Comparison of ENCODE assay signal across 8 mouse cellular contexts in genomic region chr11:118428944-118429709, GRCm38 (mm10). TPM values are rescaled to one million over a fixed set of nuclear protein-coding genes. Genes with fewer than 3 reads are reported as not detected.
DNase-seq lines count a peak whose midpoint lies in the region; ATAC-seq and TF ChIP-seq lines count a peak whose summit lies in the region.

No protein-coding gene starts in this region.

- no peaks in the 10 kb centered on the region for H3K9me3 ChIP-seq in kidney, embryonic 14.5 days (ENCODE audit: control insufficient read depth, low read length)
- no peaks in the 10 kb centered on the region for H3K9me3 ChIP-seq in forebrain, embryonic 16.5 days (ENCODE audit: control insufficient read depth, low read length)
- H3K9me3 ChIP-seq in kidney, postnatal 0 days (replicated peaks; ENCODE audit: low read length), result no peaks in the 10 kb centered on the region
- H3K9me3 ChIP-seq in neural tube, embryonic 12.5 days, result no peaks in the 10 kb centered on the region

- no peaks in the 10 kb centered on the region for H3K27me3 ChIP-seq in kidney, embryonic 14.5 days (ENCODE audit: control insufficient read depth, insufficient read depth, low read length)
- H3K27me3 ChIP-seq in forebrain, embryonic 16.5 days (replicated peaks; ENCODE audit: control insufficient read depth, insufficient read depth, low read length), result no peaks in the 10 kb centered on the region
- H3K27me3 ChIP-seq in kidney, postnatal 0 days (ENCODE audit: insufficient read depth, low read length), result no peaks in the 10 kb centered on the region
- H3K27me3 ChIP-seq in neural tube, embryonic 12.5 days (replicated peaks), result 0 out of 2 replicates have a peak, but pooled peaks cover 5% of the 10 kb centered on the region

- peak overlapping the region; percentile 46 for H3K4me2 ChIP-seq in kidney, embryonic 14.5 days (replicated peaks; ENCODE audit: low read depth, low read length)
- peak overlapping the region; percentile 25 for H3K4me2 ChIP-seq in forebrain, embryonic 16.5 days (ENCODE audit: low read length)
- peak overlapping the region; percentile 56 for H3K4me2 ChIP-seq in kidney, postnatal 0 days (ENCODE audit: low read length)
- peak overlapping the region; percentile 46 for H3K4me2 ChIP-seq in neural tube, embryonic 12.5 days (replicated peaks)

- DNase-seq in kidney, adult 11 months, result no peak
- no peak for DNase-seq in kidney, postnatal 0 days (ENCODE audit: low spot score)
- DNase-seq in cerebellum, postnatal 4 days (ENCODE audit: low spot score in 2 of 2), result no peak
- DNase-seq in frontal cortex, adult 2 months (ENCODE audit: extremely low spot score in 1 of 2, low spot score in 1 of 2), result no peak

- peaks cover 42% of the 10 kb centered on the region for H3K4me1 ChIP-seq in kidney, embryonic 14.5 days (ENCODE audit: control insufficient read depth, insufficient read depth, low read length)
- H3K4me1 ChIP-seq in forebrain, embryonic 16.5 days (replicated peaks; ENCODE audit: control insufficient read depth, insufficient read depth, low read length), result peaks cover 38% of the 10 kb centered on the region
- H3K4me1 ChIP-seq in kidney, postnatal 0 days (replicated peaks; ENCODE audit: insufficient read depth, low read length), result peaks cover 16% of the 10 kb centered on the region; the same call in 1 of the 2 replicates
- H3K4me1 ChIP-seq in neural tube, embryonic 12.5 days, result peaks cover 25% of the 10 kb centered on the region

- no peak for TF ChIP-seq CTCF in kidney, postnatal 0 days (IDR thresholded peaks at IDR 0.05; ENCODE audit: low read depth)

- ATAC-seq in kidney, embryonic 14.5 days (ENCODE audit: low FRiP score, low TSS enrichment), result no peak
- ATAC-seq in forebrain, embryonic 16.5 days, result no peak
- ATAC-seq in kidney, postnatal 0 days (replicated peaks; ENCODE audit: low FRiP score, low read depth), result no peak
- no peak for ATAC-seq in neural tube, embryonic 12.5 days (ENCODE audit: low FRiP score, low read depth)
- no peak for ATAC-seq in CD4-positive, CD25-positive, alpha-beta regulatory T cell, adult 4 months

- H3K27ac ChIP-seq in kidney, embryonic 14.5 days (ENCODE audit: low read depth, low read length), result no peak overlapping the region
- H3K27ac ChIP-seq in forebrain, embryonic 16.5 days (ENCODE audit: low read length), result no peak overlapping the region
- H3K27ac ChIP-seq in kidney, postnatal 0 days, result peak overlapping the region; percentile 64
- H3K27ac ChIP-seq in neural tube, embryonic 12.5 days, result no peak overlapping the region

- H3K9ac ChIP-seq in kidney, embryonic 14.5 days (ENCODE audit: low read depth, low read length), result 0 out of 2 replicates have a peak overlapping the region, but pooled peaks have one; percentile 5
- H3K9ac ChIP-seq in forebrain, embryonic 16.5 days (replicated peaks; ENCODE audit: low read depth, low read length), result no peak overlapping the region
- H3K9ac ChIP-seq in kidney, postnatal 0 days (ENCODE audit: low read depth, low read length), result 0 out of 2 replicates have a peak overlapping the region, but pooled peaks have one; percentile 50
- H3K9ac ChIP-seq in neural tube, embryonic 12.5 days, result no peak overlapping the region

- WGBS in kidney, embryonic 14.5 days, result 37% methylated on average over 8 of the region's 8 CpGs
- 65% methylated on average over 8 of the region's 8 CpGs for WGBS in forebrain, embryonic 16.5 days
- 30% methylated on average over 8 of the region's 8 CpGs for WGBS in kidney, postnatal 0 days
- 68% methylated on average over 8 of the region's 8 CpGs for WGBS in neural tube, embryonic 12.5 days

- H3K36me3 ChIP-seq in kidney, embryonic 14.5 days (ENCODE audit: control insufficient read depth, insufficient read depth, low read length), result no peaks in the 10 kb centered on the region
- no peaks in the 10 kb centered on the region for H3K36me3 ChIP-seq in forebrain, embryonic 16.5 days (ENCODE audit: control insufficient read depth, insufficient read depth)
- no peaks in the 10 kb centered on the region for H3K36me3 ChIP-seq in kidney, postnatal 0 days (ENCODE audit: insufficient read depth, low read length)
- H3K36me3 ChIP-seq in neural tube, embryonic 12.5 days, result no peaks in the 10 kb centered on the region

- H3K4me3 ChIP-seq in kidney, embryonic 14.5 days (ENCODE audit: low read length), result peak overlapping the region; percentile 15; the same call in 1 of the 2 replicates
- no peak overlapping the region; the same call in 1 of the 2 replicates for H3K4me3 ChIP-seq in forebrain, embryonic 16.5 days (replicated peaks; ENCODE audit: low read length)
- H3K4me3 ChIP-seq in kidney, postnatal 0 days (replicated peaks; ENCODE audit: low read depth, low read length), result peak overlapping the region; percentile 26
- no peak overlapping the region for H3K4me3 ChIP-seq in neural tube, embryonic 12.5 days

RNA-seq across cellular contexts. Expression of gene C1qtnf1, which starts 1.1 kb away (rescaled TPM):
- polyA plus RNA-seq in kidney, embryonic 14.5 days (2014; fragmentation: Nextera tagmentation; extraction: Ambion mirVana), result 2.8 and 4.0 TPM in 2 replicates
- 3.2 and 3.3 TPM in 2 replicates for polyA plus RNA-seq in forebrain, embryonic 16.5 days (2015; fragmentation: Nextera tagmentation; extraction: Ambion mirVana)
- polyA plus RNA-seq in kidney, postnatal 0 days (2015; fragmentation: Nextera tagmentation; extraction: Ambion mirVana), result 13.0 and 15.0 TPM in 2 replicates
- 2.5 and 3.1 TPM in 2 replicates for polyA plus RNA-seq in neural tube, embryonic 12.5 days (2016; fragmentation: Nextera tagmentation; extraction: Ambion mirVana)
- not detected for polyA plus RNA-seq in CD4-positive, CD25-positive, alpha-beta regulatory T cell, adult 4 months (2017; shearing (Covaris generic))
- polyA plus RNA-seq in frontal cortex, adult 2 months (2012; rRNA removed), result 2.6 and 3.4 TPM in 2 replicates

RNA-seq across cellular contexts. Expression of gene Cant1, which starts 10.2 kb away (rescaled TPM):
- 19.0 and 24.1 TPM in 2 replicates for polyA plus RNA-seq in kidney, embryonic 14.5 days (2014; fragmentation: Nextera tagmentation; extraction: Ambion mirVana)
- polyA plus RNA-seq in forebrain, embryonic 16.5 days (2015; fragmentation: Nextera tagmentation; extraction: Ambion mirVana), result 26.0 and 27.3 TPM in 2 replicates
- 25.7 and 25.8 TPM in 2 replicates for polyA plus RNA-seq in kidney, postnatal 0 days (2015; fragmentation: Nextera tagmentation; extraction: Ambion mirVana)
- polyA plus RNA-seq in neural tube, embryonic 12.5 days (2016; fragmentation: Nextera tagmentation; extraction: Ambion mirVana), result 32.1 and 32.2 TPM in 2 replicates
- polyA plus RNA-seq in CD4-positive, CD25-positive, alpha-beta regulatory T cell, adult 4 months (2017; shearing (Covaris generic)), result 10 to 100 TPM; 12.9 to 13.6 TPM
- polyA plus RNA-seq in frontal cortex, adult 2 months (2012; rRNA removed), result 38.3 and 40.2 TPM in 2 replicates

RNA-seq across cellular contexts. Expression of gene Lgals3bp, which starts 27.2 kb away (rescaled TPM):
- 11.8 and 13.0 TPM in 2 replicates for polyA plus RNA-seq in kidney, embryonic 14.5 days (2014; fragmentation: Nextera tagmentation; extraction: Ambion mirVana)
- polyA plus RNA-seq in forebrain, embryonic 16.5 days (2015; fragmentation: Nextera tagmentation; extraction: Ambion mirVana), result 2.7 and 2.8 TPM in 2 replicates
- 68.8 and 80.3 TPM in 2 replicates for polyA plus RNA-seq in kidney, postnatal 0 days (2015; fragmentation: Nextera tagmentation; extraction: Ambion mirVana)
- 1.4 and 2.0 TPM in 2 replicates for polyA plus RNA-seq in neural tube, embryonic 12.5 days (2016; fragmentation: Nextera tagmentation; extraction: Ambion mirVana)
- 100 to 1,000 TPM in 1 of 2 experiments, 10 to 100 TPM in 1; 93.7 to 163 TPM for polyA plus RNA-seq in CD4-positive, CD25-positive, alpha-beta regulatory T cell, adult 4 months (2017; shearing (Covaris generic))
- polyA plus RNA-seq in frontal cortex, adult 2 months (2012; rRNA removed), result 38.5 and 52.4 TPM in 2 replicates

RNA-seq across cellular contexts. Expression of gene Engase, which starts 47.5 kb away (rescaled TPM):
- 3.9 and 9.7 TPM in 2 replicates for polyA plus RNA-seq in kidney, embryonic 14.5 days (2014; fragmentation: Nextera tagmentation; extraction: Ambion mirVana)
- 6.7 and 7.1 TPM in 2 replicates for polyA plus RNA-seq in forebrain, embryonic 16.5 days (2015; fragmentation: Nextera tagmentation; extraction: Ambion mirVana)
- 5.3 and 5.8 TPM in 2 replicates for polyA plus RNA-seq in kidney, postnatal 0 days (2015; fragmentation: Nextera tagmentation; extraction: Ambion mirVana)
- polyA plus RNA-seq in neural tube, embryonic 12.5 days (2016; fragmentation: Nextera tagmentation; extraction: Ambion mirVana), result 9.7 and 9.8 TPM in 2 replicates
- 1 to 10 TPM; 2.3 to 5.1 TPM for polyA plus RNA-seq in CD4-positive, CD25-positive, alpha-beta regulatory T cell, adult 4 months (2017; shearing (Covaris generic))
- 8.3 and 9.8 TPM in 2 replicates for polyA plus RNA-seq in frontal cortex, adult 2 months (2012; rRNA removed)

Comparison
In these comparisons a context has a peak if more than half of its experiments do, and no peak if none do; other contexts are left out.
1. H3K4me3 ChIP-seq: peak in kidney, embryonic 14.5 days (single experiment) and kidney, postnatal 0 days (single experiment); none in forebrain, embryonic 16.5 days (single experiment) and neural tube, embryonic 12.5 days (single experiment).
2. H3K9ac ChIP-seq: peak in kidney, embryonic 14.5 days (single experiment) and kidney, postnatal 0 days (single experiment); none in forebrain, embryonic 16.5 days (single experiment) and neural tube, embryonic 12.5 days (single experiment).
3. Peak in every context shown above with its lines, with median percentiles within 50 percentile points of each other: H3K4me2 ChIP-seq.